Mouse (Mus musculus): ENCODE results near the gene Cbx4.
"Not testable (repeated sequence)": the region's sequence is repeated elsewhere in the genome, so short reads cannot be mapped to it uniquely, and the experiment has no call there.

The Cbx4 gene

GRCm38 (mm10) chr11:119109415-119110071, 23.5 kb upstream of the Cbx4 start:
- no peak for DNase-seq

GRCm38 (mm10) chr11:119108573-119109263, 22.7 kb upstream of the Cbx4 start:
- DNase-seq: peak in 1 of 2 experiments; percentile 25

- DNase-seq: no peak
Observed at GRCm38 (mm10) chr11:119106289-119106688, 20.3 kb upstream of the Cbx4 start.

- peak in 1 of 2 experiments; percentile 11 for DNase-seq
Observed at GRCm38 (mm10) chr11:119105748-119106147, 19.7 kb upstream of the Cbx4 start.

- DNase-seq: peak; percentile 6 to 59
Observed at GRCm38 (mm10) chr11:119105071-119105609, 19.1 kb upstream of the Cbx4 start.

GRCm38 (mm10) chr11:119103991-119104390, 18.0 kb upstream of the Cbx4 start:
- DNase-seq: no peak

GRCm38 (mm10) chr11:119100355-119100754, 14.3 kb upstream of the Cbx4 start:
- DNase-seq: not testable (repeated sequence)

- no peak for DNase-seq
Observed at GRCm38 (mm10) chr11:119098202-119098601, 12.2 kb upstream of the Cbx4 start.

GRCm38 (mm10) chr11:119095441-119095840, 9.4 kb upstream of the Cbx4 start:
- no peak for DNase-seq

- no peak for DNase-seq
Observed at GRCm38 (mm10) chr11:119093322-119093721, 7.3 kb upstream of the Cbx4 start.

GRCm38 (mm10) chr11:119092286-119092685, 6.3 kb upstream of the Cbx4 start:
- DNase-seq: no peak

- peak; percentile 77 to 78 for DNase-seq
Observed at GRCm38 (mm10) chr11:119091598-119091991, 5.6 kb upstream of the Cbx4 start.

GRCm38 (mm10) chr11:119090961-119091597, 5.1 kb upstream of the Cbx4 start:
- DNase-seq: peak; percentile 76 to 77

GRCm38 (mm10) chr11:119090076-119090960, 4.3 kb upstream of the Cbx4 start:
- peak; percentile 48 to 49 for DNase-seq

GRCm38 (mm10) chr11:119089235-119090075, 3.4 kb upstream of the Cbx4 start:
- peak; percentile 32 to 40 for DNase-seq

GRCm38 (mm10) chr11:119088391-119089234, 2.6 kb upstream of the Cbx4 start:
- peak; percentile 38 to 59 for DNase-seq

GRCm38 (mm10) chr11:119087301-119088082, 1.5 kb upstream of the Cbx4 start:
- DNase-seq: peak; percentile 48 to 54

- peak; percentile 75 to 81 for DNase-seq
Observed at GRCm38 (mm10) chr11:119085279-119086062, 550 bp downstream of the Cbx4 start.
